Mouse (Mus musculus) layer of hippocampus, adult 8-10 months (tissue): ENCODE results near the gene Fzd5. TPM values are rescaled to one million over a fixed set of nuclear protein-coding genes. Genes with fewer than 3 reads are reported as not detected.

Source experiments
- DNase-seq, 2 experiments: peaks; one replicate each; pipeline ENCODE4 v3.0.0; 2022; ENCODE audit warnings: low spot score in 2 of 2
- total RNA-seq, 4 experiments: library from RNA; stranded (reverse); gene quantifications; 2 replicates each; pipeline ENCODE4 v1.2.4; 2022

Gene Fzd5
- total RNA-seq = 1 to 10 TPM in 2 of 4 experiments, under 1 TPM in 2; 0.87 to 2.5 (median 1.3) TPM

DNA sequence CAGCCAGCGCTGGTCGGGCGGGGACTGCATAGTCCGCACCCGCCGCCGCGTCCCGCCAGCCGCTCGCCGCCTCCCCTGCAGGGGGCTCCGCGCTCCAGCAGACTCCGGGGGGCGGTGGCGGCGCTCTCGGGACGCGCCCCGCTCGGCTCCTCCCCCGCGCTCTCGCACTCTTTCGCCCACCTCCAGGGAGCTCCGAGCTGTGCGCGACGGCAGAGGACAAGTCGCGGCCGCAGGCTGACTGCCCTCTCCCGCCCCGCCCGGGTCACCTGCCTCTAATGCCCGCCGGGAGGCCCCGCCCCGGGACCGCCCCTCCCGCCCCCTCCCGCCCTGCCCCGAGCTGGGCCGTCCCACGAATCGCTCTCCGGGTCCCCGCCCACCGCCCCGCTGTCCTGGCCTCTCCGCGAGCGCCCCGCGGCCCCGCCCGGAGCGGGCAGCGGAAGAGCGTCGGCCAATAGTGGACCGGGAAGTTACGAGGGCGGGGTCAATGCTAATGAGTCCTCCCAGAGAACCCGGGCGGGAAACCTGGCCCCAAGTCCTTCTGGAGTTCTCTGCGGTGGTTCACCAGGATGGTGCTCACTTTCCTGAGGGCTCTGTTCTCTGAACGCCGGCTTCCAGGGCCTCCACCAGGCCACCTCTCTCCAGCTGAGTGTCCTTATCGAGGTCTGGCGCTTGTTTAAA is at the start of gene Fzd5:
Fzd5 (minus strand) TSS at position 250 of the 678 bp plus-strand sequence.
- DNase-seq = peak; percentile 55 to 62

GRCm38 (mm10) chr1:64779863-64780262 is 42.3 kb upstream of the Fzd5 start:
- no peak for DNase-seq

DNA sequence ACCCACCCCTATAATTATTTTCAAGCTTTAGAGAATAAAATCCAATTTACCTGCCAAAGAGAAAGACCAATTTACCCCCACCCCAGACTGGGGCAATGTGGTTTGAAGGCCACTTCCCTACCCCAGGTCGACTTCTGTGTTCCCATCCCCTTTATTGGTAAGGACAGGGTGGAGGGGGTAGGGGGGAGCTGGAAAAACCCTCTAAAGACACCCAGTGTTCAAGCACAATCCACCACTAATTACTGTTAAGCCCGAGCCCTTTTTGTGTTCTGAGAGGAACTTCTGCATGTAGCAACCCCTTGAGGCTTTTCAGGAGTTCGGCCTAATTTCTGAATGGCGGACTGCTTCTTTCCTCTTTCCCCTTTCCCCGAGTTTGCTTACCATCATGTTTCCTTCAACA is 41.9 kb upstream of the Fzd5 start:
- DNase-seq = no peak

GRCm38 (mm10) chr1:64773305-64773704 is 35.8 kb upstream of the Fzd5 start:
- no peak for DNase-seq

DNA sequence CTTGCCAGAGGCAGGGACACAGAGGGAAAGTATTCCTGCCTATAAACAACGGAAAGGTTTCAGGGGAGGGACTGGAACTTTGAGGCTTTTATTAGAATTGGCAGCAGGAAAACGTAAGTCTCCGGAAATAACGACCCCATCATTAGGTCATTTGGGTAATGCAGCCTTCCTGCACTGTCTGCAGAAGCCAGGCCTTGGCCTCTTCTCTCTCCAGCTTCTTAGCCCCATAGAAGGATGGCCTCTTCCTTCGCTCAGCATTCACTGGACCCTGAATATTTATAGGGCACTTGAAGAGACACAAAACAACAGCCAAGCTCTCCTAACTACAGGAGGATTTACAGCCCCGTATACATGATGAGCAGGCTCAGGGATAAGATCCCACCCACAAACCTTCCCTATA is 32.6 kb upstream of the Fzd5 start:
- DNase-seq = no peak

DNA sequence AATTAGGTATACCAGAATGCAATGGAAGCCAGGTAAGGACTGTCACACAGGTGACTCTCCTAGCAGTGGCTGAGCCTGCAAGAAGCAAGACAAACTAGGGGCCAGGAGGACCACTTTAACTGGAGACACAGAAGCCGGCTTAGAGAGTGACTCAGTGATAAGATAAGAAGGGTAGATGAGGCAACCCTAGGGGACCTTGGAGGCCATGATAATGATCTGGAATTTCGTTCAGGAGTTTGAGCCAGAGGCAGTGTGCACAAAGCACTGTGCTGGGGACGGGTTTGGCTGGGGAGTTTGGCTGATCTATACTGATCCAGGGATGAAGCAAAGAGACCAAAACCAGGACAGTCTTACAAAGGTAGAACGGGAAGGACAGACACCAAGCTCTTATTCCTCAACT is 24.1 kb upstream of the Fzd5 start:
- no peak for DNase-seq

GRCm38 (mm10) chr1:64757766-64758165 is 20.2 kb upstream of the Fzd5 start:
- no peak for DNase-seq

- DNase-seq = no peak
Observed at GRCm38 (mm10) chr1:64757254-64757653, 19.7 kb upstream of the Fzd5 start.

GRCm38 (mm10) chr1:64756640-64757030 is 19.1 kb upstream of the Fzd5 start:
- no peak for DNase-seq

DNA sequence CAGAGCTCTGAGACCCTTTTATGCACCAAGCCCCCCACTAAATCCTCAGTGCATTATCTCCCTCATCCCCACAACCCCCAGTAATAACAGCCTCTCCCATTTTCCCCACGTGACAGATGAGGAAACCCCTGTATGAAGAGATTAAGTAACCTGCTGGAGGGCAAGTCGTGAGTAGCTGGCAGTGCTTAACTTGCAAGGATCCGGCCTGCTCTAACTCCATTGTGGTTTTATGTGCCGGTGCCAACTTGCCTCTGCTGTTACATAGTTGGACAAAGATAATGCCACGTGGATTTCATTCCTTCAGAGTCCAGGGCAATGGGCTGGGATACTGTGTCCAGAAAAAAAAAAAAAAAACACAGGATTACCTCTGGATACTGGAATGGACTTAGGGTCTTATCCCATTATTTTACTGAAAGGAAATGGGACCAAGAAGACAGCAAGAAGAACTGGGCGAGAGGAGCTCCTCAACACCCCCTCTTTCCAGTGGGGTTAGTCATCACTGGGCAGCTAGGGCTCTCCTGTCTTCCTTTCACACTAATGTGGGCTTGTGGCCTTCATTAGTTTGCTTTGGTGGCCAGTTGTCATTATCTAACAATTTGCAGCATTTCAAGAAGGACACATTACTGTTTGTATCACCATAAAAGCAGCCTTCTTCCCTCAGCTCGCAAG is 18.6 kb upstream of the Fzd5 start:
- no peak for DNase-seq

- DNase-seq = no peak
Observed at GRCm38 (mm10) chr1:64754658-64755057, 17.1 kb upstream of the Fzd5 start.

DNA sequence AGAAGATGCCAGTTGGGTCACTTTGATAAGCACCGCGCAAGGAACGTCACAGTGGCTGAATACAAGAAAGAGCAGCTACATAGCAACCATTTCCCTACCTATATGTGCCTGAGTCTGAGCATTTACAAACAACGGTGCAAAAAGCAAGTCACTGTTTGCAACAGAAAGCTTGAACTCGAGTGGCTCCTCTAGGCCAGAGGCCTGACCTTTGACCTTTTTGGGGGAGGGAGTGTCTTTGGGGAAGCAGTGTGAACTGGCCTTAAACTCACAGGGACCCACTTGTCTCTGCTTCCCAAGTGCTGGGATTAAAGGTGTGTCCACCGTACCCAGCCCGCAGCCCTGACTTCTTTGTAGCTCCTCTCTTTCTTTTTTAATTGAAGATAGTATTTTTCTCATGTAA is 16.1 kb upstream of the Fzd5 start:
- no peak for DNase-seq

DNA sequence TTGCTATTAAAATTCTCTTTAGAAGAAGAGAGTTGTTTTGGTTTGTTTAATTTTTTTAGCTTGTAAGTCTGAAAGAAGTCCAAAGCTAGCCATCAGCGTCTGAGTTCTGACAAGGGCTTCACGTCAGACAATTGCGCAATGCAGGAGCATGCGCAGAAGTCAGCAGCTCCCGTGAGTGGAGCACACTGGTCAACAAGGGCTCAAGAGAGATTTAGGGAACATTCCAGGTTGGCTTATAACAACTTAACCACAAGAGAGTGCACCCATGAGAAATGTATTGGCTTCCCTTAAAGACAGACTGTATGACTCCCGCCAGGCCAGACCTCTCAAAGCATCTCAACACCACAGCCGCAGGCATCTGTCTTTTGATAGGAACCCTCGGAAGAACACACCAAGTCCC is 15.6 kb upstream of the Fzd5 start:
- no peak for DNase-seq

- no peak for DNase-seq
Observed at GRCm38 (mm10) chr1:64744616-64745015, 7.1 kb upstream of the Fzd5 start.

- no peak for DNase-seq
Observed at GRCm38 (mm10) chr1:64742741-64743408, 5.3 kb upstream of the Fzd5 start.

GRCm38 (mm10) chr1:64738661-64739082 is 1.1 kb upstream of the Fzd5 start:
- DNase-seq = no peak

- no peak for DNase-seq
Observed at GRCm38 (mm10) chr1:64738180-64738555, 617 bp upstream of the Fzd5 start.

DNA sequence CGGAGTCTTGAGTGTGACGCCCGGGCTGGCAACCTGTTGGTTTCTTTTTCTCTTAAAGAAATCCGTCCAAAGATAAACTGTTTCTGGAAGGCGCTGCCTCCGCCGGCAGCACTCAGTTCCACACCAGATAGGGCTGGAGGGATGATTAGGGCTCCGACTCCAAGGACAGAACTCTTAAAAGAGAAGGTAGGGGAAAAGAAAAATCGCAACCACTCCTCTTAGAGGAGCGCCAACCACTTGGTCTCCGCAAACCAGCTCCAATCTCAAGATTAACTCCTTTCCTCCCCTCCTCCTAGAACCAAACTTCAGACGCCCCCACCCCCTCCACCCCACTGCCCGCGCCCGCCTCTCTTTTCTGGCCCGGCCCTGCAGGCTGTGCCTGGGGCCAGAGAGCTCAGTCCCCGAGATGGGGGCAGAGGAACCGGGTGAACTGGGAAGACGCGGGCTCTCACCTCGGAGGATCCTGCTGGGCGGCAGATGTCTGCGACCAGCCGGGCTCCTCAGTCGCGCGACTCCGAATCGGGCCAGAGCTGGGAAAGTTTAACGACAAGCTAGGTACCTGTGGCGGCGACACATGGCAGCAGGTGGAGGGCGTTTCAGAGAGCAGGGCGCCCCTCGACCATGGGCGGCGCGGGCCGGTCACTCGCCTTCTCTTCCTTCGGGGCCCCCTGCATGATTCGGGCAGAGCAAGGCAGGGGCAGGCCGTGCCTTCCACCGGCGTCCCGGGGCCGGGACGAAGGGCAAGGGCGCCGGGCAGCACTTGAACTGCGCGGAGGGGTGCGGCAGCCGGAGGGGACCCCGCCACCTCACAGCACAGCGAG is 660 bp downstream of the Fzd5 start:
- DNase-seq = no peak

GRCm38 (mm10) chr1:64735781-64736680 is 1.5 kb downstream of the Fzd5 start:
- DNase-seq = no peak
